Mouse (Mus musculus): ENCODE data around the gene Tprkb. TPM values are rescaled to one million over a fixed set of nuclear protein-coding genes. Genes with fewer than 3 reads are reported as not detected.
A peak's percentile ranks its signal among the peaks of the same experiment; 100 is the strongest.
"Not testable (repeated sequence)": the region's sequence is repeated elsewhere in the genome, so short reads cannot be mapped to it uniquely, and the experiment has no call there.

The Tprkb gene
- total RNA-seq (2022), result 10 to 100 TPM; 17.1 to 24.6 (median 20.0) TPM

DNA sequence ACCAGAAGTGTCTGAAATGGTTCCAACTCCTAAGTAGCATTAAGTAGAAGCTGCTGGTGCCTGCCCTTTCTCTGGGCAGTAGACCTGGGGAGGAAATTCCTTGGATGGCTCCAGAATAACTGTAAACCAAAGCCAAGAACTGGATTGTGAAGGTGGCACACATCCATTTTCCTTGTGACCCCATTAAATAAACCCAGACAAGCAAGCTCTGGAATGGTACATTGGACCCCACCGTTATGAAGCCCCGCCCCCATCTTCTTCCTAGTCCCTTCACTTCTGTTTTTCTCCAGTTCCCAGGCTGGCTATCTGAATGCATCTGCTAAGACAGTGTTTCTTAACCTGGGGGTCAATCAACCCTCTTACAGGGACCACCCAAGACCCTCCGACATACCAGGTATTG is at the start of gene Tprkb:
Gene Tprkb, plus strand, starts transcription at position 279 of the 400 bp plus-strand sequence.
- DNase-seq (ENCODE audit: low spot score in 2 of 2), result no peak

DNA sequence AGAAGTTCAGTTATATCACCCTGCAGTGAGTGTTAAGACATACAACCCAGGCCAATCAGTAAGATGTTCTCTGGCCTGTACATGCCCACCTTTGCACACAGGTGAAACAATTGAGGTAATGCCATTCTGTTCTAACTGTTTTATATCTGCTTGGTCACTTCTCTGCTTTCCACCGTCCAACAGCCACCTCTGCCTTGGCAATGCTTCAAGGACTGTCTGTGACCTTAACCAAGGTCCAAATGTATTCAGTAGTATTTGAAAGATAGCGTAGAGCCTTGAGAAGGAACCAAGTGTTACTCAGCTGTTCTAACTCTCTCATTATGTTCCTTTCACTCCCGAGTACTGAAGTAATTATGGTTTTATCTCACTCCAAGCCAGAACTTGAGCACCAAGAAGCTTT is 49.1 kb upstream of the Tprkb start:
- no peak for DNase-seq (ENCODE audit: low spot score in 2 of 2)

GRCm38 (mm10) chr6:85863136-85863535 is 48.5 kb upstream of the Tprkb start:
- no peak for DNase-seq (ENCODE audit: low spot score in 2 of 2)

- no peak for DNase-seq (ENCODE audit: low spot score in 2 of 2)
These were observed 47.8 kb upstream of the Tprkb start for GRCm38 (mm10) chr6:85863840-85864239.

- DNase-seq (ENCODE audit: low spot score in 2 of 2), result not testable (repeated sequence)
These were observed 46.6 kb upstream of the Tprkb start for GRCm38 (mm10) chr6:85864900-85865639.

DNA sequence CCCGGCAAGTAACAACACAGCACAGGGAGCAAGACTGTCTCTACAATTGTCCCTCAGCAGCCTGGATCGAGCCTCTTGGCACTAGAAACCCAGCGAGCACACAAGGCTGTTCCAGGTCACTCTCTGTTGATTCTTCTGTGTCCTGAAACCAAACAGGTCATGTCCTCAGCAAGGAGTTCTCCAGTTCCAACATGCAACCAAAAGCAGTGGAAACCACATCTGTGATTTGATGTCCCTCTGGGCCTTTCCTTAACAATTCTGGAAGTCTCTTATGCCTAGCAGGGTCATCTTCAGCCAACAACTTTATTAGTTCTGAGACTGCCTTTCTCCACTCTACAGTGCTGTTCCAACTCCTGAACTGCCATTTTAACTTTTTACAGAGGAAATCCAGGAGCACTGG is 45.5 kb upstream of the Tprkb start:
- peak in 1 of 2 experiments; percentile 6 for DNase-seq (ENCODE audit: low spot score in 2 of 2)

DNA sequence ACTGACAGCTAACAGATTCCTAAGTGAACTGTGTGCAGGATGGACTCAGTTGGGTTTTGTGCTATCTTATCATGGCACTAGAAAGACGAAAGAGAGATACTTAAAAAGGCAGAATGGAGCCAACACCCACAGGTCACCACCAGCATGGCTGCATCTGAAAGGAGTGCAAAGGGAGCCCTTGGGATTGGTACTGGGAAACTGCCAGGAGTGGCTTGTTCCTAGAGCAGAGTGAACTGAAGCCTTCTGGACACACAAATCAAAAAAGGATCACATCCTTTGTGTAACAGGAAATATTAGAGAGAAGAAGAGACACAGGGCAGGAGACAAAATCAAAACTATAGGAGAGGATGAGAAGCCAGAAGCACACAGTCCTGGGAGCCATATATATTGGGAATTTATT is 44.7 kb upstream of the Tprkb start:
- not testable (repeated sequence) for DNase-seq (ENCODE audit: low spot score in 2 of 2)

GRCm38 (mm10) chr6:85867726-85868690 is 43.7 kb upstream of the Tprkb start:
- no peak for DNase-seq (ENCODE audit: low spot score in 2 of 2)

DNA sequence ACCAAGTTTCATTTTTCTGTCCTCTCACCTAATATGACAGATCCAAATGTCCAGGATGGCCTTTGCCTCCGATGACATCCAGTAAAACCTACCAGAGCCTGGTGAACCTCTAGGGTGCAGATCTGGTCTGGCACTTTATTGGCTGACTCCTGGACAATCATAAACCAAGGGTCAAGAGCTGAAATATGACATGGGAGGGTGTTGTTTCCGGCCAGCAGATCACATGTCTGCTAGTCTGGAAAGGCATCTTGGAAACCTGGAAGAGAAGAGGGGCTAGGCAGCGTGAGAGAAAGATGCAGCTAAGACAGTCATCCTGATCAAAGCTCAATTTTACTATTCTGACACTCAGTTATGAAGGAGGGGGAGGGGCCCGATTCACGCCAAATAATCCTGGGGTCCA is 42.7 kb upstream of the Tprkb start, which contains the start of gene Nat8f2:
Gene Nat8f2, minus strand, starts transcription at position 153 of the 400 bp plus-strand sequence.
- not testable (repeated sequence) for DNase-seq (ENCODE audit: low spot score in 2 of 2)

DNA sequence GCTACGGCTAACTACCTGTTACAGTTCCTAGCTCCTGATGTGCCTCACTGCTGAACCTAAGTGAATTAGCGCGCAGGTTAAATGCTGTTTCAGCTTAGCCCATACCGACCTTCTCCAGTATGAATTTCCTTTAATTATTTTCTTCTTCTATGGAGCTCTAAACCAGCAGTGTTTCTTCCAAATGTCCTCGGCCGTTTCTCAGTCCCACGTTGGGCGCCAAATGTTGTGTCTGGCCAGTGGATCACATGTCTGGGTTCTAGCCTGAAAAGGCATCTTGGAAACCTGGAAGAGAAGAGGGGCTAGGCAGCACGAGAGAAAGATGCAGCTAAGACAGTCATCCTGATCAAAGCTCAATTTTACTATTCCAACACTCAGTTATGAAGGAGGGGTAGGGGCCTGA is 28.4 kb upstream of the Tprkb start:
- DNase-seq (ENCODE audit: low spot score in 2 of 2), result not testable (repeated sequence)

GRCm38 (mm10) chr6:85884311-85884710 is 27.4 kb upstream of the Tprkb start:
- no peak for DNase-seq (ENCODE audit: low spot score in 2 of 2)

GRCm38 (mm10) chr6:85888961-85889360 is 22.7 kb upstream of the Tprkb start:
- DNase-seq (ENCODE audit: low spot score in 2 of 2), result no peak

DNA sequence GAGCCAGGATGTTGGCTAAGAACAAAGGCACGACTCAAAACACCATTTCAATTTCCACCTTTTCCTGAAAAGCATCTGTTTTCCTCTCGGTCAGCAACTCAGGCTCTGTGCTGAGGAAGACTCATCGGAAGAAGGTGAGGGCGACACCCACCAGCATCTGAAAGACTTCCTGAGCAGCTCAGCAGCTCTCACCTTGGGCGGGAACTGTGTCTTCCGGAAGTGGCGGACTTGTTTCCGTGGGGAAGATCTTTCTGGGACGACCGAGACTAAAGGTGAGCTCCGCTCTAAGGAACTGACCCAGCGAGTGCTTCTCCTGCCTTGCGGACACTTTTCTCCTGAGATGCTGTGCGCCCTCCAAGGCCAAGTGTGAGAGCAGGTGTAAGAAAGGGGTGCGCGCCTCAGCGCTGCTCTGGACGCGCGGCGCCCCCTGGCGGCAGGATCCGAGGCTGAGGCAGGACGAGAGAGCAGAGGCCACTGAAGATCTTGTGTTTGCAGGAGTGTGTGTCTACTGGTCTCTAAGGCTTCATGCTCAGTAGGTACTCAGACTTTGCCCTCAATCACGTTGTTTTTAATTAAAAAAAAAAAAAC is 16.5 kb upstream of the Tprkb start:
- DNase-seq (ENCODE audit: low spot score in 2 of 2), result not testable (repeated sequence)

DNA sequence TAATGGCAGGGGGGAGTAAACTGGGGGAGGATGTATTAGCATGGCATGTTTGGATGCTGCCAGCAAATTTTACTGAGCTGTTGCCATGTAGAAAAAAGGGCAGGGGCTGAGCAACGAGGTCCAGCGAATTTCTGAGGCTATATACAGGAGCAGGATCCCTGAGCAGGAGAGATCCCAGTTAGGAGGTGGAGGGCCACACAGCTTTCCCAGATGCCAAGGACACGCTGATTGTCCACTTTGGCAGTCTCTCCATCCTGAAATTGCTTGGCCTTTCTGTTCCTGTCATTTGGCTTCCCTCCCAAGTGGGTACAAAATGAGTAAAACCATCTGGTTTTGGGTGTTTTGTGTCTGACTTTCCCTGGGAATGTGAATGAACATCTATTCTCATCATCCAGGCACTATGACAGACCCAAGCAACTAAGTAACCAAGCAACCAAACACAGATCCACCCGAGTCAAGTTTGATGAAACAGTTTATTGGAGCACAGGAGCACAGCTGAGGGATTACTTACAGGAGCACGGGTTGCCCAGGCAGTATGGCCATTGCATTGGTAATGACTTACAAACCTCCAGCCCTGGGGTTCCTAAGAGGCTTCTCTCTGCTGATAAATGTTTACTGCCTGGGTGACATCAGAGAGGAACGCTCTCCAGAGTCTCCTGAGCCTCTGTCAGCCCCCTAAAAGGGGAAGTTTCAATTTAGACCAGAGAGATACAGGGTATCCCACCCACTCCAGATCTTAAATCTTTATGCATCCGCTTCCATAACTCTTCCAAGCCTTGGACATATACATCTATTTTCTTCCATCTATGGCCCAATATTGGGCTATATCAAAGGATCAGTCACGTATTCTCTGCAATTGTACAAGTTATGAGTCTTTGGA is 12.8 kb upstream of the Tprkb start:
- DNase-seq (ENCODE audit: low spot score in 2 of 2), result not testable (repeated sequence)

GRCm38 (mm10) chr6:85902303-85902702 is 9.4 kb upstream of the Tprkb start:
- no peak for DNase-seq (ENCODE audit: low spot score in 2 of 2)

DNA sequence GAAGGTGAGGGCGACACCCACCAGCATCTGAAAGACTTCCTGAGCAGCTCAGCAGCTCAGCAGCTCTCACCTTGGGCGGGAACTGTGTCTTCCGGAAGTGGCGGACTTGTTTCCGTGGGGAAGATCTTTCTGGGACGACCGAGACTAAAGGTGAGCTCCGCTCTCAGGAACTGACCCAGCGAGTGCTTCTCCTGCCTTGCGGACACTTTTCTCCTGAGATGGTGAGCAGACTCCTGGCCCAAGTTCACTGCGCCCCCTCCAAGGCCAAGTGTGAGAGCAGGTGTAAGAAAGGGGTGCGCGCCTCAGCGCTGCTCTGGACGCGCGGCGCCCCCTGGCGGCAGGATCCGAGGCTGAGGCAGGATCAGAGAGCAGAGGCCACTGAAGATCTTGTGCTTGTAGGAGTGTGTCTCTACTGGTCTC is 7.0 kb upstream of the Tprkb start, which contains the start of gene Nat8f4:
Gene Nat8f4, minus strand, starts transcription at position 243 of the 420 bp plus-strand sequence.
- peak; percentile 57 to 65 for DNase-seq (ENCODE audit: low spot score in 2 of 2)

DNA sequence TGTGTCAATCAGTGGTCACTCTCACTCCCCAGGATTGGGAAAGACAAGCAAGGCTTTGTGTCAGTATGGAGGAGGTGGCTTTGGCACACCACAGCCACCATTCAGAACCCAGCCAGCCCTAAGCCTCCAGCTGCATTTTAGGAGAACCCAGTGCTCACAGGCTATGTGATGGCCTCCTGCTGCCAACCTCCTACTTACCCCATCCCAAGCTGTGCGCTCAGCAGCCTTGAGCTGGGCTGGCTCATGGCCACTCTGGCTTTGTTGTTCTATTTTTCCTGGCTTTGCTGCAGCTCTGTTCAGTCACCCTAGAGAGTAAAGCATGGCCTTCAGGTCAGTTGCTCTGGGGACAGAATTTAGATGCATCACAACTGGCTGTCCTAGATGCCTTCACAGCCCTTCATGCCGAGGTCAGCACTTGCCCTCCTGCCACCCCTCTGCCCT is 4.7 kb upstream of the Tprkb start:
- peak in 1 of 2 experiments; percentile 13 for DNase-seq (ENCODE audit: low spot score in 2 of 2)

DNA sequence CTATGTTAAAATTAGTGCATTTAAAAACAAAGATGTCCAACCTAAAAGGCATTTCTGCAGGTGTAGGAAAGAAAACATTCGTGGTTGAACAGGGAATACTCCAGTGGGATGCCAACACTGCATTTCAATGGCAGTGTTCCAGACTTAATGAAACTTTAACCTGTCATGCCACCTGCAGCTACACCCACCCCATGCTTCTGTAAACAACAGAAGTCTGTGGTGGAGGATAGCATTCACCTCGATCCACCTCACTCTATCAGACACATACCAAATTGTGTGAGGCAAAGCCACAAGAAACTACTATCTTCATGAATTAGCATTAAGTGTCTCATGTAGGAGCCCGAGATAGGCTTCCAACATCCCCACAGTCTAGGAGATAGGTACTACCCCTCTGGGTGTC is 3.3 kb upstream of the Tprkb start:
- no peak for DNase-seq (ENCODE audit: low spot score in 2 of 2)

DNA sequence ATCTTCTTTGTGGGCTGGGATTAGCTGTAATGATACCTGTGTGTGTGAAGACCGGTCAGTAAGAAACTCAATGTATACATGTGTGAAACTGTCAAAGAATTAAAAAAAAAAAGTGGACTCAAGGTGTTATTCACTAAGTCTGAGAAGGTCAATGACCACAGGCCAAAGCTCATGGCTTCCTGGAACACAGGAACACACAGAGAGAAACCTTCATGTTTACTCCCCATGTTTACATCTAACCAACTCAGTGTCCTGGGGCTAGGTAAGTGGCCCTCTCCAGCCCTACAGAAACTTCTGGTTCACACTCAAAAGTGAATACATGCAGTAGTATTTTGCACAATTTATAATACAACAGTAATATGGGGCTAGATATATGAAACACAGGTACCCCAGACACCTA is 2.0 kb upstream of the Tprkb start:
- DNase-seq (ENCODE audit: low spot score in 2 of 2), result no peak

GRCm38 (mm10) chr6:85915141-85915538 is 3.5 kb downstream of the Tprkb start:
- DNase-seq (ENCODE audit: low spot score in 2 of 2), result no peak

Measured in gastrocnemius, adult 8-10 months (tissue).